Mouse (Mus musculus) heart, adult 2 months (tissue): ENCODE measurements at regions not wholly inside any gene's neighbourhood (a gene's known extent, or its start where the extent isn't known, plus 50 kb on each side); places are given as distances from the start of the nearest gene placed in this dataset.

ENCODE experiments used
- CTCF ChIP-seq: fragments of 200-600 bp; IDR thresholded peaks from 2 replicates; pipeline ENCODE4 v1.8.1; 2022; ENCODE audit warnings: antibody characterized with exemption, mild to moderate bottlenecking, moderate library complexity
- POLR2A ChIP-seq: fragments of 200-500 bp; IDR thresholded peaks from 2 replicates; pipeline ENCODE4 v1.6.1; 2011; ENCODE audit warnings: mild to moderate bottlenecking, low read depth, low read length, control low read depth; ENCODE audit not compliant: insufficient read depth

DNA sequence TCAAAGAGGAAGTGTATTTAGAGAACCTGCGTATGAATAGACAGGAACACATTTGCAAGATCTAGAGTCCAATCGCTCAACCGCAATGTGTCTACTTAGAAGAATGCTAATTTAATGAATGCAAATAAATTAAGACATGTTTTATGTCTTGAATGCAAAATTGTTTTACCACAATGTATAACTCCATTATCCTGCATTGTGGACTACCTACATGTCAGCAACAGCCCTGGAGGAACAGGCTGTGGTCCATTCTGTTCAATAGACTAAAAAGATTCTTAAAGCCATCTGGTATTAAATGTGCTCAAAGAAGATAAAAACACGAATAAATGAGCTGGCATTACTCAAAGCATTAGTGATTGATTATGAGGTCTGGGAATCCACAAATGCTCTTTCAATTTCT is 456.3 kb downstream of the Cenpc1 start:
- TF ChIP-seq CTCF (no peak), POLR2A (no peak)
